Mouse (Mus musculus): Measurements from ENCODE around the gene Polr3b.

DNA sequence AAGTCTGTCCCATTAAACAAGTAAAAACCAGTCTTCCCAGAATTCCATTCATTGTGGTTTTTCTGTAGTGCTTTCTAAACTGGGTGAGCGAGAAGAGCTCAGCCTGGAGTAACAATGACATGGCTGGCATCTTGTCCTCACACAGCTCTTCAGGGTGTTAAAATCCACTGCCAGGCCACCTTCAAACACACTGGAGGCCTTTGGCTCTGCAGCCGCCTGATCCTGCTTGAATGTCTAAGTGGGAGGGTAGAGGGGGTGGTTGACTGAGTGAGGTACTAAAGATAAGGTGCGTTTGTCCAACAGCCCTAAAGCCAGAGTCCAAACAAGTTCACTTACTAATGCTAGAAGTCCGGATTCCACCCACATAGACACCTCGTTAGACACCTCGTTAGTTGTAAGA lies 85.1 kb downstream of the Polr3b start:
- TF ChIP-seq POLR2A (IDR thresholded peaks at IDR 0.05; ENCODE audit: low read depth, low read length) (no peak), CTCF (conservative IDR thresholded peaks at IDR 0.05; ENCODE audit: insufficient read depth, insufficient read length, low read depth, low read length) (no peak)
